Mouse (Mus musculus): ENCODE measurements around the gene Hist1h3c. TPM values are rescaled to one million over a fixed set of nuclear protein-coding genes. Genes with fewer than 3 reads are reported as not detected.
"Not testable (repeated sequence)": the region's sequence is repeated elsewhere in the genome, so short reads cannot be mapped to it uniquely, and the experiment has no call there.

The Hist1h3c gene
- polyA plus RNA-seq, 1 experiment from 2014 or later = 14.4 TPM

GRCm38 (mm10) chr13:23709714-23710373 lies 35.6 kb downstream of the Hist1h3c start:
- no peaks in the 10 kb centered on the region for H3K27me3 ChIP-seq
- no peaks in the 10 kb centered on the region for H3K36me3 ChIP-seq
- H3K9me3 ChIP-seq = no peaks in the 10 kb centered on the region
- peaks cover 16% of the 10 kb centered on the region for H3K4me1 ChIP-seq
- H3K9ac ChIP-seq = peak overlapping the region; percentile 71
- peak overlapping the region; percentile 73 for H3K4me2 ChIP-seq
- H3K27ac ChIP-seq = 0 out of 2 replicates have a peak overlapping the region, but pooled peaks have one; percentile 49
- 10% methylated on average over 15 of the region's 15 CpGs for WGBS
- peak overlapping the region; percentile 46 for H3K4me3 ChIP-seq
- no peak for ATAC-seq (ENCODE audit: insufficient number of reproducible peaks, insufficient read depth, low FRiP score, low TSS enrichment, low read depth)

- no peak overlapping the region for H3K9ac ChIP-seq
- peaks cover 16% of the 10 kb centered on the region for H3K4me1 ChIP-seq
- H3K4me2 ChIP-seq = no peak overlapping the region
- no peaks in the 10 kb centered on the region for H3K27me3 ChIP-seq
- no peak for ATAC-seq (ENCODE audit: insufficient number of reproducible peaks, insufficient read depth, low FRiP score, low TSS enrichment, low read depth)
- H3K36me3 ChIP-seq = no peaks in the 10 kb centered on the region
- 71% methylated on average over 4 of the region's 4 CpGs for WGBS
- H3K27ac ChIP-seq = no peak overlapping the region
- H3K4me3 ChIP-seq = no peak overlapping the region
- H3K9me3 ChIP-seq = no peaks in the 10 kb centered on the region
These were observed 36.7 kb downstream of the Hist1h3c start for GRCm38 (mm10) chr13:23708654-23709053.

GRCm38 (mm10) chr13:23708041-23708440 lies 37.4 kb downstream of the Hist1h3c start:
- no peaks in the 10 kb centered on the region for H3K36me3 ChIP-seq
- no peak overlapping the region for H3K4me3 ChIP-seq
- H3K27ac ChIP-seq = no peak overlapping the region
- ATAC-seq (ENCODE audit: insufficient number of reproducible peaks, insufficient read depth, low FRiP score, low TSS enrichment, low read depth) = no peak
- 88% methylated on average over 4 of the region's 4 CpGs for WGBS
- no peak overlapping the region for H3K9ac ChIP-seq
- no peak overlapping the region for H3K4me2 ChIP-seq
- H3K4me1 ChIP-seq = peaks cover 16% of the 10 kb centered on the region
- no peaks in the 10 kb centered on the region for H3K27me3 ChIP-seq
- H3K9me3 ChIP-seq = no peaks in the 10 kb centered on the region

- no peak overlapping the region for H3K9ac ChIP-seq
- no peaks in the 10 kb centered on the region for H3K9me3 ChIP-seq
- no peaks in the 10 kb centered on the region for H3K27me3 ChIP-seq
- no peak overlapping the region for H3K27ac ChIP-seq
- H3K4me2 ChIP-seq = no peak overlapping the region
- WGBS = 90% methylated on average over 12 of the region's 12 CpGs
- peaks cover 16% of the 10 kb centered on the region for H3K4me1 ChIP-seq
- H3K4me3 ChIP-seq = no peak overlapping the region
- no peaks in the 10 kb centered on the region for H3K36me3 ChIP-seq
- ATAC-seq (ENCODE audit: insufficient number of reproducible peaks, insufficient read depth, low FRiP score, low TSS enrichment, low read depth) = no peak
These were observed 38.6 kb downstream of the Hist1h3c start for GRCm38 (mm10) chr13:23706771-23707170.

- Histone ChIP-seq H3K4me1 (peaks cover 19% of the 10 kb centered on the region), H3K9ac (no peak overlapping the region), H3K4me2 (no peak overlapping the region), H3K9me3 (no peaks in the 10 kb centered on the region), H3K4me3 (no peak overlapping the region), H3K36me3 (no peaks in the 10 kb centered on the region), H3K27ac (no peak overlapping the region), H3K27me3 (no peaks in the 10 kb centered on the region)
- no peak for ATAC-seq (ENCODE audit: insufficient number of reproducible peaks, insufficient read depth, low FRiP score, low TSS enrichment, low read depth)
- WGBS = 83% methylated on average over 7 of the region's 7 CpGs
These were observed 39.5 kb downstream of the Hist1h3c start for GRCm38 (mm10) chr13:23705751-23706356.

GRCm38 (mm10) chr13:23702801-23703200 lies 42.6 kb downstream of the Hist1h3c start:
- H3K9ac ChIP-seq; H3K27me3 ChIP-seq; H3K27ac ChIP-seq; H3K4me1 ChIP-seq; H3K9me3 ChIP-seq; ATAC-seq (ENCODE audit: insufficient number of reproducible peaks, insufficient read depth, low FRiP score, low TSS enrichment, low read depth); H3K36me3 ChIP-seq; H3K4me2 ChIP-seq; H3K4me3 ChIP-seq: not testable (repeated sequence)
- 82% methylated on average over 2 of the region's 2 CpGs for WGBS

- Histone ChIP-seq H3K27ac (no peak overlapping the region), H3K27me3 (no peaks in the 10 kb centered on the region), H3K9me3 (no peaks in the 10 kb centered on the region), H3K9ac (no peak overlapping the region), H3K4me1 (peaks cover 7% of the 10 kb centered on the region; the same call in 1 of the 2 replicates), H3K36me3 (no peaks in the 10 kb centered on the region), H3K4me2 (no peak overlapping the region), H3K4me3 (no peak overlapping the region)
- no peak for ATAC-seq (ENCODE audit: insufficient number of reproducible peaks, insufficient read depth, low FRiP score, low TSS enrichment, low read depth)
- WGBS = 59% methylated on average over 4 of the region's 4 CpGs
These were observed 43.2 kb downstream of the Hist1h3c start for GRCm38 (mm10) chr13:23702220-23702619.

- Histone ChIP-seq H3K36me3 (no peaks in the 10 kb centered on the region), H3K9me3 (no peaks in the 10 kb centered on the region), H3K4me1 (peaks cover 7% of the 10 kb centered on the region; the same call in 1 of the 2 replicates), H3K4me3 (no peak overlapping the region), H3K27me3 (no peaks in the 10 kb centered on the region), H3K9ac (0 out of 2 replicates have a peak overlapping the region, but pooled peaks have one; percentile 17), H3K4me2 (no peak overlapping the region), H3K27ac (no peak overlapping the region)
- 30% methylated on average over 8 of the region's 8 CpGs for WGBS
- ATAC-seq (ENCODE audit: insufficient number of reproducible peaks, insufficient read depth, low FRiP score, low TSS enrichment, low read depth) = 0 out of 2 replicates have a peak, but pooled peaks have one; percentile 64
These were observed 44.4 kb downstream of the Hist1h3c start for GRCm38 (mm10) chr13:23700786-23701520.

GRCm38 (mm10) chr13:23699767-23700166 lies 45.6 kb downstream of the Hist1h3c start:
- 65% methylated on average over 3 of the region's 3 CpGs for WGBS

GRCm38 (mm10) chr13:23698996-23699395 lies 46.4 kb downstream of the Hist1h3c start:
- H3K4me2 ChIP-seq = peak overlapping the region; percentile 71

More at GRCm38 (mm10) chr13:23699767-23700166, 45.6 kb downstream of the Hist1h3c start:
- peaks cover 7% of the 10 kb centered on the region; the same call in 1 of the 2 replicates for H3K4me1 ChIP-seq
- no peak overlapping the region for H3K9ac ChIP-seq
- no peak for ATAC-seq (ENCODE audit: insufficient number of reproducible peaks, insufficient read depth, low FRiP score, low TSS enrichment, low read depth)
- H3K36me3 ChIP-seq = no peaks in the 10 kb centered on the region
- H3K27ac ChIP-seq = no peak overlapping the region
- no peaks in the 10 kb centered on the region for H3K27me3 ChIP-seq
- no peaks in the 10 kb centered on the region for H3K9me3 ChIP-seq
- H3K4me2 ChIP-seq = no peak overlapping the region
- H3K4me3 ChIP-seq = no peak overlapping the region

GRCm38 (mm10) chr13:23698300-23698693 lies 47.1 kb downstream of the Hist1h3c start, which contains the start of gene Hist1h4c:
Gene Hist1h4c (minus strand): TSS chr13:23698454.
- peaks cover 7% of the 10 kb centered on the region; the same call in 1 of the 2 replicates for H3K4me1 ChIP-seq
- H3K4me3 ChIP-seq = peak within 1 kb of the TSS; percentile 48
- peak within 1 kb of the TSS; percentile 71 for H3K9ac ChIP-seq
- peak within 1 kb of the TSS; percentile 93 for H3K27ac ChIP-seq
- under 1% methylated on average over 22 of the region's 22 CpGs for WGBS
- H3K27me3 ChIP-seq = no peaks in the 10 kb centered on the region
- H3K36me3 ChIP-seq = no peaks in the 10 kb centered on the region
- H3K9me3 ChIP-seq = no peaks in the 10 kb centered on the region
- peak within 1 kb of the TSS; percentile 71 for H3K4me2 ChIP-seq
- peak; percentile 93 for ATAC-seq (ENCODE audit: insufficient number of reproducible peaks, insufficient read depth, low FRiP score, low TSS enrichment, low read depth)

More at GRCm38 (mm10) chr13:23698996-23699395, 46.4 kb downstream of the Hist1h3c start:
- no peaks in the 10 kb centered on the region for H3K9me3 ChIP-seq
- 51% methylated on average over 6 of the region's 6 CpGs for WGBS
- H3K36me3 ChIP-seq = no peaks in the 10 kb centered on the region
- H3K27me3 ChIP-seq = no peaks in the 10 kb centered on the region
- H3K4me3 ChIP-seq = no peak overlapping the region
- 0 out of 2 replicates have a peak overlapping the region, but pooled peaks have one; percentile 1 for H3K9ac ChIP-seq
- peak overlapping the region; percentile 89 for H3K27ac ChIP-seq
- ATAC-seq (ENCODE audit: insufficient number of reproducible peaks, insufficient read depth, low FRiP score, low TSS enrichment, low read depth) = no peak
- H3K4me1 ChIP-seq = peaks cover 7% of the 10 kb centered on the region; the same call in 1 of the 2 replicates

Data from embryonic facial prominence, embryonic 13.5 days (tissue).